Mouse (Mus musculus) liver, postnatal 0 days (tissue): Measurements from ENCODE around the gene Heatr4. TPM values are rescaled to one million over a fixed set of nuclear protein-coding genes. Genes with fewer than 3 reads are reported as not detected.
"Not testable (repeated sequence)": the region's sequence is repeated elsewhere in the genome, so short reads cannot be mapped to it uniquely, and the experiment has no call there.

Experiments used
- ATAC-seq: fragments of 200-750 bp; cut with Nextera tagmentation; 2 replicates; pipeline ENCODE4 v1.8.0; 2017; ENCODE audit warnings: mild to moderate bottlenecking, moderate library complexity
- DNase-seq: peaks from one replicate; pipeline ENCODE4 v3.0.0-alpha.2; 2016
- H3K27ac ChIP-seq: fragments of 300-500 bp; sonication (generic); 2 replicates; pipeline ENCODE4 v1.5.1; 2014; ENCODE audit warnings: antibody characterized with exemption, moderate library complexity, mild to moderate bottlenecking, low read depth
- H3K27me3 ChIP-seq: fragments of 300-500 bp; sonication (generic); 2 replicates; pipeline ENCODE4 v1.6.1; 2014; ENCODE audit warnings: low read length, control low read depth, mixed read lengths; ENCODE audit not compliant: insufficient read depth
- H3K36me3 ChIP-seq: fragments of 300-500 bp; sonication (generic); replicated peaks from 2 replicates; pipeline ENCODE4 v1.6.1; 2014; ENCODE audit warnings: mild to moderate bottlenecking, control low read depth, low read length, moderate library complexity, mixed read lengths; ENCODE audit not compliant: insufficient read depth
- H3K4me1 ChIP-seq: fragments of 300-500 bp; sonication (generic); 2 replicates; pipeline ENCODE4 v1.6.1; 2014; ENCODE audit warnings: antibody characterized with exemption, mild to moderate bottlenecking, control low read depth; ENCODE audit not compliant: insufficient read depth
- H3K4me2 ChIP-seq: fragments of 300-500 bp; sonication (generic); 2 replicates; pipeline ENCODE4 v1.6.1; 2014; ENCODE audit warnings: low read depth, mild to moderate bottlenecking, low read length, moderate library complexity, mixed read lengths
- H3K4me3 ChIP-seq: fragments of 300-500 bp; sonication (generic); 2 replicates; pipeline ENCODE4 v1.5.1; 2014; ENCODE audit warnings: low read depth, low read length
- H3K9ac ChIP-seq: fragments of 300-500 bp; sonication (generic); replicated peaks from 2 replicates; pipeline ENCODE4 v1.6.1; 2014; ENCODE audit warnings: mild to moderate bottlenecking, moderate library complexity
- H3K9me3 ChIP-seq: fragments of 300-500 bp; sonication (generic); 2 replicates; pipeline ENCODE4 v1.6.1; 2016; ENCODE audit warnings: mild to moderate bottlenecking, control low read depth, low read length, mixed read lengths
- CTCF ChIP-seq: sonication (generic); IDR thresholded peaks from 2 replicates; pipeline ENCODE4 v1.5.1; 2016; ENCODE audit warnings: antibody characterized with exemption, low read depth
- EP300 ChIP-seq: IDR thresholded peaks from 2 replicates; pipeline ENCODE4 v1.6.1; 2016; ENCODE audit warnings: antibody characterized with exemption, low read depth, mild to moderate bottlenecking
- WGBS: fragments of 180-500 bp; shearing (Covaris S2); extraction: QIAGEN DNeasy Blood & Tissue Kit; methylation state at CpG from one replicate; pipeline ENCODE4 v1.1.7; 2014; ENCODE audit not compliant: insufficient replicate concordance; 5-methylcytosine and 5-hydroxymethylcytosine counted together
- polyA plus RNA-seq: library from polyadenylated mRNA; unstranded; fragments of >200 nt; fragmentation: Nextera tagmentation; extraction: Ambion mirVana; gene quantifications from 2 replicates; pipeline ENCODE4 v1.2.1, GENCODE M21; 2015

The Heatr4 gene
- polyA plus RNA-seq, 1 experiment from 2014 or later = not detected

DNA sequence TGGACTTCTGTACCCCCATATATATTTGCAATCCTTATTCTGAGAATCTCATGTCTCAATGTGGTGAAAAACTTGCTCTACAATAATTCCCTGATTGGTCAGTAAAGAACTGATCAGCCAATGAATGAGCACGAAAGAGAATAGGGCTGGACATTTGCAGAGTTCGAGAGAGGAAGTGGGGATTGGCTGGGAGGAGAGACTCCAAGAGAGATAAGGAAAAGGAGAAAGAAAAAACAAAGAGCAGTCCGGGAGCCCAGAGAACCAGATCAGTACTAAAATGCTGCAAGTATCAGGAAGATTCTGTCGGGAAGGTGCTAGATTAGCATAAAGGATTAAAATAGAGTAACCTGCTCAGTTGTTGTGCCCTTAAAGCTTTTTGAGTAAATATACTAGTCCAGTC, 35.6 kb downstream of the Heatr4 start:
- Histone ChIP-seq H3K9ac (no peak overlapping the region), H3K36me3 (no peaks in the 10 kb centered on the region), H3K4me3 (peak overlapping the region; percentile 77; the same call in 1 of the 2 replicates), H3K4me2 (peak overlapping the region; percentile 98; the same call in 1 of the 2 replicates), H3K4me1 (peaks cover 35% of the 10 kb centered on the region), H3K27ac (0 out of 2 replicates have a peak overlapping the region, but pooled peaks have one; percentile 88), H3K27me3 (no peaks in the 10 kb centered on the region), H3K9me3 (no peaks in the 10 kb centered on the region)
- DNase-seq (no peak), ATAC-seq (no peak)
- no peak for TF ChIP-seq EP300
- TF ChIP-seq CTCF = no peak
- WGBS = 36% methylated on average over 4 of the region's 4 CpGs

DNA sequence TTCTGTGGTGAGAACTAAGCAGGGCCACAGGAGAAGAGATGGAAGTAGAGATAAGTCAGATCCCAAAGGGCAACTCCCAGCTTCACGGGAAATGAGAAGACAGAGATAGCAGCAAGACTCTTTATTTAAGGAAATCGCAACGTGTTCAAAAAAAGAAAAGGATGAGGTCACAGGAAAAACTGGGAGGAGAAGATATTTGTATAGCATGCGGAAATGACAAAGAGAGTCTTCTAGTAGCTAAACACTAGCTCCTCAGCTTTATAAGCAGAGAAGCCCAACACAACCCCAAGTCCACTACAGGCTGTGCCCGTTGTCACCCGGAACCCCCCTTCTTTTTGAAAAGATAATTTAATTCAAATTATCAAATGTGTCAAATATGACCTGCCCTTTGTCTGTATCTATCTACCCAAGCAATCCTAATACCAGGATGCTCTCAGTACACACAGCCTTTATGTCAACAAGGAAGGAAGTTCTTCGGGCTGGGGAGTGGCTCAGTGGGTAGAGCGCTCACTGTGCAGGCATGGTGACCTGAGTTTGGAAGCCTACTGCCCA, 37.3 kb downstream of the Heatr4 start:
- no peak for DNase-seq
- Histone ChIP-seq H3K27ac (peak overlapping the region; percentile 34), H3K36me3 (no peaks in the 10 kb centered on the region), H3K27me3 (no peaks in the 10 kb centered on the region), H3K4me3 (no peak overlapping the region), H3K9me3 (no peaks in the 10 kb centered on the region), H3K9ac (no peak overlapping the region), H3K4me2 (no peak overlapping the region), H3K4me1 (peaks cover 22% of the 10 kb centered on the region)
- WGBS = 44% methylated on average over 8 of the region's 8 CpGs
- TF ChIP-seq CTCF (no peak), EP300 (no peak)
- no peak for ATAC-seq

DNA sequence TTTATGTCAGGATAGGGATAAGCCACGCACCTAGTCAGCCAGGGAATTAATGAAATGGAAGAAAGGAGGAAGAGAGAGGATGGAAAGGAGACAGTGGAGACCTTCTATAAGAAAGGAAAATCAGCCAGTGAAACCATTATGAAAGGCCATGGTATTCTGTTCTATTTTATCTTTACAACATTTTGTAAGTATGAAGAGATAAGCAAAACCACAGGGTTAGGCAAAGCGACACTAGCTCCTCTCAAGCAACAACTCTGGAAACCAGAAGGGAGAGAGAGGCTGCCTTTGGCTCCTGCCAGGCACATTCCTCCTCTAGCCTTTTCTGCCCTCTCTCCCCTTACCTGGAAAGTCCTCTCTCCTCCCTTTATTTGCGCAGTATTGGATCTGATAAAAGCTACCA, 42.7 kb downstream of the Heatr4 start:
- Histone ChIP-seq H3K27ac (no peak overlapping the region), H3K4me3 (no peak overlapping the region), H3K4me1 (peaks cover 12% of the 10 kb centered on the region), H3K27me3 (no peaks in the 10 kb centered on the region), H3K4me2 (no peak overlapping the region), H3K36me3 (no peaks in the 10 kb centered on the region), H3K9ac (no peak overlapping the region), H3K9me3 (no peaks in the 10 kb centered on the region)
- ATAC-seq = no peak
- no peak for DNase-seq
- WGBS = 49% methylated on average over 3 of the region's 3 CpGs
- no peak for TF ChIP-seq CTCF
- no peak for TF ChIP-seq EP300

DNA sequence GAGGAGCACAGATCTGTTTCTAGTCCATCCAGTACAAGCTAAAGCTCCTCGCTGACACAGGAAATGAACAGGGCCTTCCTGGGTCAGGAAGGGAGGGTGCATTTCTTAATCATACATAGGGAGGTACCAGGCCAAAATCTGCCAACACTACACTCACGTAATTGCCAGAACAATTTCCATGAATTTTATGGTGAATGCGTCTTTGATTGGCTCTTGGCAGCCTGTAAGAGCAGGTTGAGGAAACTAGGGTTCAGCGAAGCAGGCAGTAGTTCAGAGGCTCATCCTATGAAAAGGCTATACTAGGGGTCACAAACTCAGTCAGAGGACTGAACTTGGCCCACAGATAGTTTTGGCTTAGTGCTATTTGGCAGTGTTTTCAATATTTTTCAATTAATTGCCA, 44.6 kb downstream of the Heatr4 start:
- Histone ChIP-seq H3K4me1 (peaks cover 12% of the 10 kb centered on the region), H3K36me3 (no peaks in the 10 kb centered on the region), H3K9ac (no peak overlapping the region), H3K4me2 (no peak overlapping the region), H3K27ac (peak overlapping the region; percentile 34; the same call in 1 of the 2 replicates), H3K27me3 (no peaks in the 10 kb centered on the region), H3K9me3 (no peaks in the 10 kb centered on the region), H3K4me3 (no peak overlapping the region)
- 58% methylated on average over 4 of the region's 4 CpGs for whole genome bisulfite sequencing
- ATAC-seq (no peak), DNase-seq (no peak)
- TF ChIP-seq EP300 (no peak), CTCF (no peak)

DNA sequence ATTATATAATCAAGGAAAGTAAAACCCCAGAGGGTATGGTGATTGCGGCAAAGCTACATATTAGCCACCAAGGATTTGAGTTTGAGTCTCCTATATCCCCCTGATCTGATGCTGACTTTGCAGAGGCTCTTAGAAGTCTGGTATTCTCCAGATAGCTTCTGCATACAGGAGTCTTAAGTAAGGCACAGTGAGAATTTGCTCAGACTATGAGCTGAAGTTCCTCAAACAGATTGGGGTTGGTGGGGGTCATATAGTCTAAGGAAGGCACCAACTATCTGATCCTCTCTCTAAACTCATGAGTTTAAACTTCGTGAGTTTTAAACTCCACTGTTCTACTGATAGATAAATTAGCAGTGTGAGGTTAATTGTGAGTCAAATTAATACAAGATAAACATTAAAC, 45.3 kb downstream of the Heatr4 start:
- H3K27ac ChIP-seq = peak overlapping the region; percentile 34; the same call in 1 of the 2 replicates
- no peak for DNase-seq
- peaks cover 12% of the 10 kb centered on the region for H3K4me1 ChIP-seq
- H3K9me3 ChIP-seq = no peaks in the 10 kb centered on the region
- no peak overlapping the region for H3K9ac ChIP-seq
- no peak for ATAC-seq
- 70% methylated on average over 2 of the region's 2 CpGs for WGBS
- H3K4me2 ChIP-seq = no peak overlapping the region
- TF ChIP-seq EP300 = no peak
- no peak for TF ChIP-seq CTCF
- no peaks in the 10 kb centered on the region for H3K27me3 ChIP-seq
- H3K4me3 ChIP-seq = no peak overlapping the region
- no peaks in the 10 kb centered on the region for H3K36me3 ChIP-seq

DNA sequence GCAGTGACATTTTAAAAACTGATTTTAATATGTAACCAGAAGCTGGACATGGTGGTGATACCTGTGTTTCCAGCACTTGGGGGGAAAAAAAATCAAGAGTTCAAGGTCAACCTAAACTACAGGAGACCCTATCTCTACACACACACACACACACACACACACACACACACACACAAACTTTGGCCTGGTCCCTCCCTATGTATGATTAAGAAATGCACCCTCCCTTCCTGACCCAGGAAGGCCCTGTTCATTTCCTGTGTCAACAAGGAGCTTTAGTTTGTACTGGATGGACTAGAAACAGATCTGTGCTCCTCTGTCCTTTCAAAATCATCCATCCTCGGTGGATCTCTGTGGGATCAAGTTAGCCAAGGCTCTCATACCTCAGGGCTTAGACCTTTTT, 46.1 kb downstream of the Heatr4 start:
- ATAC-seq, H3K27ac ChIP-seq: not testable (repeated sequence)

DNA sequence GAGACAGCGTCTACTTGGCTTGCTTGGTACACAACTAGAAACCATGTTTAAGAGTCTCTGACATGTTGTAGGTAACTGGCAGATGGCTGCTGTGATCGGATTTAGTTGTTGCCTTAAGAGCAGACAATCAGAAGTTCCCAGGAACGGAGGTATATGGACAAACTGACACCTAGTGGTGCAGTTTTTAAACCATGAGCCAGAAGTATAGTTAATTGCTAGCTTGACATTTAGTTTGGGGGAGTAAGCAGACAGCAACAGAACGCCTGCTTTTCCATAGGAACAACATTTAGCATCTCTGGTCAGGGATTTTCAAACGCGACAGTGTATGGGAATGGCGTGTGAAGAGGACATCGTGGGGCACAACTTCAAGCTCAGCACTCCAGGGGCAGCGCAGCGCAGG, 47.1 kb downstream of the Heatr4 start:
- ATAC-seq = no peak
- TF ChIP-seq EP300 (no peak), CTCF (peak; percentile 45)
- H3K9ac ChIP-seq = no peak overlapping the region

More for the DNA sequence above, 46.1 kb downstream of the Heatr4 start:
- peaks cover 12% of the 10 kb centered on the region for H3K4me1 ChIP-seq
- not testable (repeated sequence) for H3K4me2 ChIP-seq, H3K9me3 ChIP-seq, H3K36me3 ChIP-seq, H3K4me3 ChIP-seq, H3K27me3 ChIP-seq, DNase-seq, H3K9ac ChIP-seq
- WGBS = 50% methylated on average over 1 of the region's 1 CpGs

More for the DNA sequence above, 47.1 kb downstream of the Heatr4 start:
- DNase-seq = no peak
- no peak overlapping the region for H3K27ac ChIP-seq
- 67% methylated on average over 10 of the region's 10 CpGs for WGBS
- H3K27me3 ChIP-seq = no peaks in the 10 kb centered on the region
- no peak overlapping the region for H3K4me2 ChIP-seq
- no peaks in the 10 kb centered on the region for H3K36me3 ChIP-seq
- H3K9me3 ChIP-seq = no peaks in the 10 kb centered on the region
- no peak overlapping the region for H3K4me3 ChIP-seq
- peaks cover 12% of the 10 kb centered on the region for H3K4me1 ChIP-seq
